Mouse (Mus musculus) olfactory bulb, adult 2 months (tissue): Measurements from ENCODE around the gene Slc4a5. TPM values are rescaled to one million over a fixed set of nuclear protein-coding genes. Genes with fewer than 3 reads are reported as not detected.
A peak's percentile ranks its signal among the peaks of the same experiment; 100 is the strongest.

Source experiments
- H3K27ac ChIP-seq: fragments of 200-500 bp; 2 replicates; pipeline ENCODE4 v1.5.1; 2012; ENCODE audit warnings: low read depth, low read length; ENCODE audit not compliant: insufficient read depth
- H3K4me1 ChIP-seq: fragments of 200-500 bp; 2 replicates; pipeline ENCODE4 v1.6.1; 2012; ENCODE audit warnings: low read length; ENCODE audit not compliant: control insufficient read depth, insufficient read depth
- H3K4me3 ChIP-seq: fragments of 200-500 bp; 2 replicates; pipeline ENCODE4 v1.5.1; 2012; ENCODE audit warnings: mild to moderate bottlenecking, low read depth, low read length, moderate library complexity; ENCODE audit not compliant: insufficient read depth
- CTCF ChIP-seq: fragments of 200-500 bp; IDR thresholded peaks from 2 replicates; pipeline ENCODE4 v1.5.1; 2012; ENCODE audit warnings: low read depth, mild to moderate bottlenecking, low read length, moderate library complexity; ENCODE audit not compliant: insufficient read depth
- POLR2A ChIP-seq: fragments of 200-500 bp; IDR thresholded peaks from 2 replicates; pipeline ENCODE4 v1.6.1; 2012; ENCODE audit warnings: mild to moderate bottlenecking, low read depth, low read length, moderate library complexity; ENCODE audit not compliant: insufficient read depth
- WGBS: fragments of 180-500 bp; shearing (Covaris S2); methylation state at CpG from one replicate; pipeline ENCODE4 v1.1.7; 2018; 5-methylcytosine and 5-hydroxymethylcytosine counted together
- polyA plus RNA-seq: library from polyadenylated mRNA; stranded (reverse); fragments of >200 nt; gene quantifications from 2 replicates; pipeline ENCODE4 v1.2.4, GENCODE M21; 2012; ENCODE audit warnings: low replicate concordance; ENCODE audit not compliant: missing spikeins, insufficient read depth, insufficient read length

Gene Slc4a5
- polyA plus RNA-seq, 1 experiment, result not detected

GRCm38 (mm10) chr6:83348873-83349272, 129.2 kb downstream of the Slc4a5 start, which contains the start of gene Bola3:
Bola3 (plus strand) TSS chr6:83349147.
- Histone ChIP-seq H3K4me3 (peak within 1 kb of the TSS; percentile 90), H3K4me1 (peaks cover 9% of the 10 kb centered on the region), H3K27ac (no peak within 1 kb of the TSS)
- 32% methylated on average over 6 of the region's 6 CpGs for WGBS
- TF ChIP-seq POLR2A, result no peak
- TF ChIP-seq CTCF, result no peak

GRCm38 (mm10) chr6:83349274-83349958, 129.8 kb downstream of the Slc4a5 start:
- Histone ChIP-seq H3K4me3 (peak overlapping the region; percentile 90), H3K27ac (no peak overlapping the region), H3K4me1 (peaks cover 9% of the 10 kb centered on the region)
- under 1% methylated on average over 53 of the region's 53 CpGs for WGBS
- TF ChIP-seq CTCF (peak; percentile 81), POLR2A (peak; percentile 87)

GRCm38 (mm10) chr6:83350172-83350571, 130.5 kb downstream of the Slc4a5 start:
- peaks cover 9% of the 10 kb centered on the region for H3K4me1 ChIP-seq
- peak overlapping the region; percentile 90 for H3K4me3 ChIP-seq
- no peak overlapping the region for H3K27ac ChIP-seq
- TF ChIP-seq POLR2A (no peak), CTCF (no peak)
- 77% methylated on average over 7 of the region's 7 CpGs for WGBS

GRCm38 (mm10) chr6:83350851-83351405, 131.3 kb downstream of the Slc4a5 start:
- Histone ChIP-seq H3K4me3 (no peak overlapping the region), H3K27ac (no peak overlapping the region), H3K4me1 (peaks cover 9% of the 10 kb centered on the region)
- 87% methylated on average over 16 of the region's 16 CpGs for WGBS
- TF ChIP-seq POLR2A (no peak), CTCF (no peak)

GRCm38 (mm10) chr6:83351490-83352160, 132.0 kb downstream of the Slc4a5 start:
- H3K4me1 ChIP-seq, result peaks cover 9% of the 10 kb centered on the region
- H3K27ac ChIP-seq, result no peak overlapping the region
- no peak overlapping the region for H3K4me3 ChIP-seq
- TF ChIP-seq POLR2A (no peak), CTCF (no peak)
- 85% methylated on average over 7 of the region's 7 CpGs for WGBS

- Histone ChIP-seq H3K27ac (no peak overlapping the region), H3K4me1 (peaks cover 9% of the 10 kb centered on the region), H3K4me3 (no peak overlapping the region)
- WGBS, result 94% methylated on average over 24 of the region's 24 CpGs
- TF ChIP-seq POLR2A, result no peak
- no peak for TF ChIP-seq CTCF
Measured at GRCm38 (mm10) chr6:83352666-83353410, 133.2 kb downstream of the Slc4a5 start.

Other genes starting within 250 kb of the Slc4a5 start
- gene Dok1, start 186.4 kb upstream of the Slc4a5 start, polyA plus RNA-seq, result not detected in 2 replicates
- gene Loxl3, start 185.7 kb upstream of the Slc4a5 start, polyA plus RNA-seq, result not detected in 2 replicates
- not detected in 2 replicates for gene Aup1, start 165.3 kb upstream of the Slc4a5 start, polyA plus RNA-seq
- gene Htra2, start 164.6 kb upstream of the Slc4a5 start, polyA plus RNA-seq, result not detected in 2 replicates
- not detected in 2 replicates for gene Dqx1, start 162.0 kb upstream of the Slc4a5 start, polyA plus RNA-seq
- gene Tlx2, start 149.5 kb upstream of the Slc4a5 start, polyA plus RNA-seq, result not detected in 2 replicates
- not detected in 2 replicates for gene Pcgf1, start 142.0 kb upstream of the Slc4a5 start, polyA plus RNA-seq
- not detected in 2 replicates for gene Lbx2, start 133.5 kb upstream of the Slc4a5 start, polyA plus RNA-seq
- not detected in 2 replicates for gene Ccdc142, start 118.2 kb upstream of the Slc4a5 start, polyA plus RNA-seq
- not detected in 2 replicates for gene Gm42688, start 118.2 kb upstream of the Slc4a5 start, polyA plus RNA-seq
- gene Mrpl53, start 110.8 kb upstream of the Slc4a5 start, polyA plus RNA-seq, result not detected in 2 replicates
- not detected in 2 replicates for gene Mogs, start 104.3 kb upstream of the Slc4a5 start, polyA plus RNA-seq
- gene Wbp1, start 98.3 kb upstream of the Slc4a5 start, polyA plus RNA-seq, result not detected in 2 replicates
- gene Ino80b, start 94.4 kb upstream of the Slc4a5 start, polyA plus RNA-seq, result not detected in 2 replicates
- not detected in 2 replicates for gene Rtkn, start 84.4 kb upstream of the Slc4a5 start, polyA plus RNA-seq
- gene Wdr54, start 63.4 kb upstream of the Slc4a5 start, polyA plus RNA-seq, result not detected in 2 replicates
- gene 1700003E16Rik, start 63.4 kb upstream of the Slc4a5 start, polyA plus RNA-seq, result not detected in 2 replicates
- gene Dctn1, start 53.9 kb upstream of the Slc4a5 start, polyA plus RNA-seq, result 187 TPM in 1 of 2 replicates, not detected in the other
- gene Mthfd2, start 106.1 kb downstream of the Slc4a5 start, polyA plus RNA-seq, result not detected in 2 replicates
- not detected in 2 replicates for gene Mob1a, start 106.2 kb downstream of the Slc4a5 start, polyA plus RNA-seq
- gene Bola3, start 129.3 kb downstream of the Slc4a5 start, polyA plus RNA-seq, result not detected in 2 replicates
- gene Tet3, start 239.3 kb downstream of the Slc4a5 start, polyA plus RNA-seq, result 65.6 and 107 TPM in 2 replicates